Mouse (Mus musculus) midbrain, embryonic 12.5 days (tissue): ENCODE measurements around the gene Sbk3. TPM values are rescaled to one million over a fixed set of nuclear protein-coding genes. Genes with fewer than 3 reads are reported as not detected.

Source experiments
- ATAC-seq: fragments of 200-750 bp; cut with Nextera tagmentation; 2 replicates; pipeline ENCODE4 v1.8.0; 2017; ENCODE audit warnings: low read depth, moderate TSS enrichment, moderate library complexity; ENCODE audit not compliant: low FRiP score
- H3K27ac ChIP-seq: fragments of 300-500 bp; sonication (generic); replicated peaks from 2 replicates; pipeline ENCODE4 v1.5.1; 2016; ENCODE audit warnings: mild to moderate bottlenecking
- H3K27me3 ChIP-seq: fragments of 300-500 bp; sonication (generic); 2 replicates; pipeline ENCODE4 v1.6.1; 2016; ENCODE audit warnings: mild to moderate bottlenecking
- H3K36me3 ChIP-seq: fragments of 300-500 bp; sonication (generic); 2 replicates; pipeline ENCODE4 v1.6.1; 2016
- H3K4me1 ChIP-seq: fragments of 300-500 bp; sonication (generic); 2 replicates; pipeline ENCODE4 v1.6.1; 2016
- H3K4me2 ChIP-seq: fragments of 300-500 bp; sonication (generic); replicated peaks from 2 replicates; pipeline ENCODE4 v1.6.1; 2016; ENCODE audit warnings: mild to moderate bottlenecking, moderate library complexity
- H3K4me3 ChIP-seq: fragments of 300-500 bp; sonication (generic); 2 replicates; pipeline ENCODE4 v1.5.1; 2016; ENCODE audit warnings: mild to moderate bottlenecking
- H3K9ac ChIP-seq: fragments of 300-500 bp; sonication (generic); replicated peaks from 2 replicates; pipeline ENCODE4 v1.6.1; 2016; ENCODE audit warnings: mild to moderate bottlenecking, moderate library complexity
- H3K9me3 ChIP-seq: fragments of 300-500 bp; sonication (generic); 2 replicates; pipeline ENCODE4 v1.6.1; 2016; ENCODE audit warnings: mild to moderate bottlenecking
- WGBS: fragments of 180-500 bp; shearing (Covaris S2); methylation state at CpG from one replicate; pipeline ENCODE4 v1.1.7; 2016; 5-methylcytosine and 5-hydroxymethylcytosine counted together
- polyA plus RNA-seq: library from polyadenylated mRNA; unstranded; fragments of >200 nt; fragmentation: Nextera tagmentation; extraction: Ambion mirVana; gene quantifications from 2 replicates; pipeline ENCODE4 v1.2.1, GENCODE M21; 2016

The Sbk3 gene
- polyA plus RNA-seq, 1 experiment from 2014 or later, result not detected

DNA sequence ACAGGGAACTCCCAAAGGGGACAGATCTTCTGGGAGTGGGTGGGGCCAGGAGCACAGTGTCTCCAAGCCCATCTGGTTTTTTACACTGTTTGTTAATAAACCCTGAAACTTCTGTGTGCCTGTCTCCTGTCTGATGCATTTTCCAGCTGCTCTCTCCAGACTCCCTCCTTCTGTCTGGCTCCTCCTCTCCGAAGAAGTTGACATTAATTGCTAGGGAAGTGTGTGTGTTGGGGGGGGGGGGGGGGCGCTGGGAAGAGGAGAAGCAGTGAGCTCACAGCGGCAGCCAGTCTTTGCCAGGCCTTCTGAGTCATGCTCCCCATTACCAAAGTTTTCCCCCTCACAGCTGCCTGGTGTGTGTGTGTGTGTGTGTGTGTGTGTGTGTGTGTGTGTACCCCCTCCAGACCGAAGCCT, 46.1 kb downstream of the Sbk3 start:
- H3K4me3 ChIP-seq, result no peak overlapping the region
- H3K27ac ChIP-seq, result peak overlapping the region; percentile 98
- H3K4me2 ChIP-seq, result peak overlapping the region; percentile 78
- ATAC-seq, result no peak
- no peaks in the 10 kb centered on the region for H3K9me3 ChIP-seq
- H3K9ac ChIP-seq, result 0 out of 2 replicates have a peak overlapping the region, but pooled peaks have one; percentile 11
- WGBS, result 13% methylated on average over 3 of the region's 4 CpGs
- H3K4me1 ChIP-seq, result peaks cover 64% of the 10 kb centered on the region
- H3K27me3 ChIP-seq, result no peaks in the 10 kb centered on the region
- peaks cover 16% of the 10 kb centered on the region for H3K36me3 ChIP-seq

DNA sequence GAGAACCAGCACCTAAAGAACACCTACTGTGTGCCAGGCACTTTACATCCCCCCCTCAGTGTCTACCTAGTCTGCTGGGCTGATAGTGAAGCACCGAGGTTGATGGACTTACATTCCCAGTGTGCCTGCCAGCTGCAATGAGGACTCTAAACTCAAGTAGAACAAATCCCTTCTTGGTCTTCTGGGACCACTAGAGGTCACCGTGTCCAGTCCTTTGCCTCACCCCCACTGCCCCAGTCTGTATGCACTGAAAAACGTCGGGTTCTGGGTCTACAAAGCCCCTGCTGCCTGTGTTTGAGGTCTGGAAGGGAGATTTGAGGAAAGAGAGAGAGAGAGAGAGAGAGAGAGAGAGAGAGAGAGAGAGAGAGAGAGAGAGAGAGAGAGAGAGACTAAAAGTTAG, 46.5 kb downstream of the Sbk3 start:
- Histone ChIP-seq H3K4me1 (peaks cover 64% of the 10 kb centered on the region), H3K27ac (peak overlapping the region; percentile 98), H3K4me3 (peak overlapping the region; percentile 40; the same call in 1 of the 2 replicates), H3K27me3 (no peaks in the 10 kb centered on the region), H3K4me2 (peak overlapping the region; percentile 78), H3K36me3 (peaks cover 20% of the 10 kb centered on the region), H3K9me3 (no peaks in the 10 kb centered on the region), H3K9ac (peak overlapping the region; percentile 69; the same call in 1 of the 2 replicates)
- 4% methylated on average over 4 of the region's 4 CpGs for WGBS
- ATAC-seq, result no peak

DNA sequence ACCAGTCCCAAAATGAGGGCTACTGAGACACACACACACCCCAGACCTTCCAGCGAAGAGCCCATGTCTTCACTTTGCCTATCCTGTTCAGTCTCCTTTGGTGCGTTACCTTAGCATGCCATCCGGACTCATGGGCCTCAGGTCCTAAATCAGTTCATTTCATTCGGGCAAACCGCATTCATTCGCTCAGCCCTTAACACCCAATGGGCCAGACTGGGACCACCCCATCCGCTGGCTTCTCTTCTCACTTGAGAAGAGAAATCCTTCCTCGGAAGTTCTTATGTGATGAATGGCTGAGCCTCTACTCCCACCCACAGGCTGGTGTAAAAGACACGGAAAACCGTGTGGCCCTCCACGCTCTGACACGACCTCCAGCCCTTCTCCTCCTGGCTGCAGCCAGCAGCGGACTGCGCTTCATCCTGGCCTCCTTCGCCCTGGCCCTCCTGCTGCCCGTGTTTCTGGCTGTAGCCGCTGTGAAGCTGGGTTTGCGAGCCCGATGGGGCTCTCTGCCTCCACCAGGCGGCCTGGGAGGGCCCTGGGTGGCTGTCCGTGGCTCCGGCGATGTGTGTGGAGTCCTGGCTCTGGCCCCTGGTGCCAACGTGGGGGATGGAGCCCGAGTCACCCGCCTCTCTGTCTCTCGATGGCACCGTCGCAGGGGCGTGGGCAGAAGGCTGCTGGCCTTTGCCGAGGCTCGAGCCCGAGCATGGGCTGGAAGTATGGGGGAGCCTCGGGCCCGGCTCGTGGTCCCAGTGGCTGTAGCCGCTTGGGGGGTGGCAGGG, 47.2 kb downstream of the Sbk3 start:
- no peaks in the 10 kb centered on the region for H3K27me3 ChIP-seq
- H3K4me2 ChIP-seq, result peak overlapping the region; percentile 78
- peak overlapping the region; percentile 69 for H3K9ac ChIP-seq
- H3K27ac ChIP-seq, result peak overlapping the region; percentile 98
- H3K4me1 ChIP-seq, result peaks cover 64% of the 10 kb centered on the region
- peak; percentile 9 for ATAC-seq
- WGBS, result 3% methylated on average over 37 of the region's 37 CpGs
- H3K4me3 ChIP-seq, result peak overlapping the region; percentile 40
- no peaks in the 10 kb centered on the region for H3K9me3 ChIP-seq
- peaks cover 27% of the 10 kb centered on the region for H3K36me3 ChIP-seq

DNA sequence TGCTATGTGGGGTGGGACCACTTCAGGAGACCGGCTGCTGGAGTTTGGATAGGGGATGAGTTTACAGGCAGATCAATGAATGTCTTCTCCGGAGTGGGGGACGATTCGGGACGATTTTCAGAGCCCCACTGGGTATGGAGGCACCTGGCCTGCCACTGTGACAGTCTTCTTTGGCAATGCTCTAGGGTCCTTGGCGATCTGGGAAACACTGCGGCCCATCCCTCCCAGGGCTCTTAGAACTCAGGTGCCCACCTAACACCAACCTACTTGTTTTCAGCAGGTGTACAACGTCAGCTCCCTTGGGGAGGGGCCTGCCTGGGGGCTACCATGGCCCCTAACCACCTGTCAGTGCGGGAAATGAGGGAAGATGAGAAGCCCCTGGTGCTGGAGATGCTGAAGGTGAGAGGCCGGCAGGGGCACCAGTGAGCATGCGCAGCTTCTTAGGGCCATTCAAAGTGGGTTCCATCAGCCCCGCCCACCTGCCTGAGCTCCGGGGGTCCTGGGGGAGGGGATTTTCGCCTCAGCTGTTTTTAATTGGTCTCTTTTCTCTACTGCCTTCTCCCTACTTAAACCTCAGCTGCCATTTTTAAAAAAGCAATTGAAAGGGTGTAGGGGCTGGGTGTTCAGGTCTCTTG, 47.9 kb downstream of the Sbk3 start:
- 1% methylated on average over 14 of the region's 14 CpGs for WGBS
- peak; percentile 42 for ATAC-seq
- H3K27me3 ChIP-seq, result no peaks in the 10 kb centered on the region

DNA sequence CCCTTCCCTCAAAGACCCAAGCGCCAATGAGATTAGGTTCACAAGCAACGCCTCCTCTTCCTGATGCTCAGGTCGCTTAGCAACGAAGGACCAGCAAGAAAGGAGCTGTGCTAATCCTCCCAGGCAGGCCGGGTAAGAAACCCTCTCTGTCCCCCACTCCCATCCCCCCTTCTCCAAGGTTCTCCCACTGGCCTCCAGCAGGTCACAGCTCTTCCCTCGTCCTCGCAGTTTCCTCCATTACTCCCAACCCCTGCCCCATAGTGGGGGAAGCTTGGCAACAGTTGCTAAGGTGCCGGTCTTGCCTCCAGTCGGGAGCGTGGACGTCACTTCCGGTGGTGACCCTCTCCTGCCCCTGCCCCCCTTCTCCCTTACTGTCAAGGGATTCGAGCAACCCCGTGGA, 48.5 kb downstream of the Sbk3 start:
- H3K9ac ChIP-seq, result peak overlapping the region; percentile 69; the same call in 1 of the 2 replicates
- H3K4me1 ChIP-seq, result peaks cover 64% of the 10 kb centered on the region
- no peaks in the 10 kb centered on the region for H3K9me3 ChIP-seq
- H3K27me3 ChIP-seq, result no peaks in the 10 kb centered on the region
- ATAC-seq, result peak; percentile 81
- H3K27ac ChIP-seq, result peak overlapping the region; percentile 98
- peak overlapping the region; percentile 40 for H3K4me3 ChIP-seq
- H3K36me3 ChIP-seq, result peaks cover 40% of the 10 kb centered on the region
- peak overlapping the region; percentile 78 for H3K4me2 ChIP-seq
- 0% methylated on average over 14 of the region's 14 CpGs for WGBS

More for the DNA sequence above, 47.9 kb downstream of the Sbk3 start:
- Histone ChIP-seq H3K4me3 (peak overlapping the region; percentile 40), H3K9me3 (no peaks in the 10 kb centered on the region), H3K4me2 (peak overlapping the region; percentile 78), H3K27ac (peak overlapping the region; percentile 98), H3K4me1 (peaks cover 64% of the 10 kb centered on the region), H3K36me3 (peaks cover 35% of the 10 kb centered on the region), H3K9ac (peak overlapping the region; percentile 69)

DNA sequence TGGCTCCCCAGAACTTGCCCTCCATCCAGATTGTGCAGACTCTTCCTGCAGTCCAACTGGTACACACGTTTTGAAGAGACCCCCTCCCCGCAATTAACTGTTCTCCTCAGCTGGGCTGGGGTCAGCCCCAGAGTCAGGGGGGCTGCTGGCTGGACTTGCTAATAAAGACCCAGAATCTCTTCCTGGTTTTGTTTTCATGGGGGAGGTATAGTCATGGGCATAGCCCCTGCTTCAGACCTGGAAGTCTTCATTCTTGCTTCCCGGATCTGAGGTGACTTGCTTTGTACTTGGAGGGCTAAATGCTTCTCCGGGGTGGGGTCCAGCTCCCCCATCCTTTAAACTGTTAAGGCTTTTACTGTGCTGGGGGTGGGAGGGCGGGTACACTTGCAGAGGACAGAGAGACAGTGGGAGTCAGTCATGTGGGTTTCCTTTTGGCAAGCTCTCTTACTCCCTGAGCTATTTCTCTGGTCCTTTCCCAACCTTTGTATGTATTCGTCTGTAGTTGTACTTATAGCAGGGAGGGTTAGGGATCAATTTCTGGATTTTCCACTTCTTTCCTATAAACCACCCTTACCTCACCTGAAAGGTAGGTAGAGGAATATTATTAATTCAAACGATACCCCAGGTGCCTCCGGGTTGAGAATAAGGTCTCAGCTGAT, 49.0 kb downstream of the Sbk3 start, which contains the start of gene Nat14:
Nat14 (plus strand) TSS at position 205 of the 659 bp plus-strand sequence.
- Histone ChIP-seq H3K9me3 (no peaks in the 10 kb centered on the region), H3K27me3 (no peaks in the 10 kb centered on the region), H3K4me3 (peak within 1 kb of the TSS; percentile 40), H3K36me3 (peaks cover 45% of the 10 kb centered on the region), H3K4me2 (peak within 1 kb of the TSS; percentile 78), H3K4me1 (peaks cover 67% of the 10 kb centered on the region), H3K9ac (peak within 1 kb of the TSS; percentile 69), H3K27ac (peak within 1 kb of the TSS; percentile 98)
- 24% methylated on average over 8 of the region's 8 CpGs for WGBS
- no peak for ATAC-seq

DNA sequence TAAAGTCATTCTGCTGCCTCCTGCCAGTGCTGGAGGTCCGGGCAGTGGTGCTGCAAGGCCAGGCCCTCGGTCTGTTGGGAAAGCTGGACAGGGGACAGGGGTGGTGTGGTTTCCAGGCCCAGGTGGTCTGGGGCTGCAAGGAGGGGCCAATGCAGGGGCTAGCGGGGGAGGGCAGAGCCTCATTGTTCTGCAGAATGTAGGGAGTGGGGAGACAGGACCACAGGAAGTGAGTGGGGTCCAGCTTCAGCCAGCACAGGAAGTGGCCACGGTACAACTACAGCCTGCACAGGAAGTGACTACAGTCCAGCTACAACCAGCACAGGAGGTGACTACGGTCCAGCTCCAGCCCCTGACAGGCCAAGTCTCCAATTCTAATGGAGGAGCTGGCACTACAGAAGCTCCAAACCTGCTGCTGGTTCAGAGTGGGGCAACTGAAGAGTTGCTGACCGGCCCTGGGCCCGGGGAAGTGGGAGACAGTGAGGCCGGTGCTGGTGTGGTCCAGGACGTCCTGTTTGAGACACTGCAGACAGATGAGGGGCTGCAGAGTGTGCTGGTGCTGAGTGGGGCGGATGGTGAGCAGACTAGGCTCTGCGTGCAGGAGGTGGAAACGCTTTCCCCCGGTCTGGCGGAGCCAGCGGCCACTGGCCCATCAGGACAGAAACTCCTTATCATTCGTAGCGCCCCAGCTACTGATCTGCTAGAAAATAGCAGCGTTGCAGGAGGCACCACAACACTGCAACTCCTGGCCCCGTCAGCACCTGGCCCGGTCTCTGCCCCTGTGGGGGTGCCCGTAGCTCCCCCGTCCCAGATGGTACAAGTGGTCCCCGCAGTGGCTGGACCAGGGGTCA, 49.8 kb downstream of the Sbk3 start:
- Histone ChIP-seq H3K27me3 (no peaks in the 10 kb centered on the region), H3K9ac (peak overlapping the region; percentile 50), H3K4me3 (peak overlapping the region; percentile 40; the same call in 1 of the 2 replicates), H3K4me1 (peaks cover 67% of the 10 kb centered on the region), H3K4me2 (peak overlapping the region; percentile 78), H3K27ac (peak overlapping the region; percentile 98), H3K36me3 (peaks cover 45% of the 10 kb centered on the region), H3K9me3 (no peaks in the 10 kb centered on the region)
- no peak for ATAC-seq
- WGBS, result 60% methylated on average over 23 of the region's 23 CpGs

DNA sequence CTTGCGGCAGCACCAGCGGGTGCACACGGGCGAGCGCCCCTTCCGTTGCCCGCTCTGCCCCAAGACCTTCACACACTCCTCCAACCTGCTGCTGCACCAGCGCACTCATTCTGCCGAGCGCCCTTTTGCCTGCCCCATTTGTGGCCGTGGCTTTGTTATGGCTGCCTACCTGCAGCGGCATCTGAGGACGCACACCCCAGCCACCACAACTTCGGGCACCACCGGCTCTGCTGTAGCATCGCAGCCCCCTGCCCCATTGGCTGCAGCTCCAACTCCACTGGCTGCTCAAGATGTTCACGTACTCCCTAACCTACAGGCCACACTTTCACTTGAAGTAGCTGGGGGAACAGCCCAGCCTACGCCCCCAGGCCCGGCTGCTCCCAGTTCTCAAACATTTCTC, 50.5 kb downstream of the Sbk3 start:
- peaks cover 45% of the 10 kb centered on the region for H3K36me3 ChIP-seq
- peak overlapping the region; percentile 98 for H3K27ac ChIP-seq
- no peak overlapping the region for H3K4me3 ChIP-seq
- ATAC-seq, result no peak
- H3K27me3 ChIP-seq, result no peaks in the 10 kb centered on the region
- WGBS, result 90% methylated on average over 19 of the region's 19 CpGs
- no peaks in the 10 kb centered on the region for H3K9me3 ChIP-seq
- 0 out of 2 replicates have a peak overlapping the region, but pooled peaks have one; percentile 7 for H3K4me2 ChIP-seq
- peaks cover 67% of the 10 kb centered on the region for H3K4me1 ChIP-seq
- H3K9ac ChIP-seq, result peak overlapping the region; percentile 50; the same call in 1 of the 2 replicates

DNA sequence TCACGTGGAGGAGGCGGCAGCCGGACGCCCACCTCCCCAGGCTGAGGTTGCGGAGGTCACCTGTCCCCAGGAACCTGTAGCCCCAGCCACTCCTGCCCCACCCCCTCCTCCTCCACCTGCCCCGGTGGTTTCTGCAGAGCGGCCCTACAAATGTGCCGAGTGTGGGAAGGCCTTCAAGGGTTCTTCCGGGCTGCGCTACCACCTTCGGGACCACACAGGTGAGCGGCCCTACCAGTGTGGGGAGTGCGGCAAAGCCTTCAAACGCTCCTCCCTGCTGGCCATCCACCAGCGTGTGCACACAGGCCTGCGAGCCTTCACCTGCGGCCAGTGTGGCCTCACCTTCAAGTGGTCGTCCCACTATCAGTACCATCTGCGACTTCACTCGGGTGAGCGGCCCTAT, 51.0 kb downstream of the Sbk3 start:
- H3K4me3 ChIP-seq, result no peak overlapping the region
- no peak overlapping the region for H3K4me2 ChIP-seq
- no peaks in the 10 kb centered on the region for H3K27me3 ChIP-seq
- peak overlapping the region; percentile 8; the same call in 1 of the 2 replicates for H3K9ac ChIP-seq
- WGBS, result 90% methylated on average over 21 of the region's 21 CpGs
- no peak overlapping the region for H3K27ac ChIP-seq
- H3K36me3 ChIP-seq, result peaks cover 45% of the 10 kb centered on the region
- no peaks in the 10 kb centered on the region for H3K9me3 ChIP-seq
- H3K4me1 ChIP-seq, result peaks cover 61% of the 10 kb centered on the region
- ATAC-seq, result no peak

DNA sequence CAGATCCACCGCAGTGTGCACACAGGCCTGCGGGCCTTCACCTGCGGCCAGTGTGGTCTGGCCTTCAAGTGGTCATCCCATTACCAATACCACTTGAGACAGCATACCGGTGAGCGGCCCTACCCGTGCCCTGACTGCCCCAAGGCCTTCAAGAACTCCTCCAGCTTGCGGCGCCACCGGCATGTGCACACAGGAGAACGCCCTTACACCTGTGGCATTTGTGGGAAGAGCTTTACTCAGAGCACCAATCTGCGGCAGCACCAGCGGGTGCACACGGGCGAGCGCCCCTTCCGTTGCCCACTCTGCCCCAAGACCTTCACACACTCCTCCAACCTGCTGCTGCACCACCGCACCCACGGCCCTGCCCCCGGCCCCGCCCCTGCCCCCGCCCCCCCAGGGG, 51.9 kb downstream of the Sbk3 start:
- no peak overlapping the region for H3K4me3 ChIP-seq
- no peak overlapping the region for H3K27ac ChIP-seq
- 82% methylated on average over 21 of the region's 21 CpGs for WGBS
- no peaks in the 10 kb centered on the region for H3K9me3 ChIP-seq
- no peak overlapping the region for H3K4me2 ChIP-seq
- H3K27me3 ChIP-seq, result no peaks in the 10 kb centered on the region
- H3K9ac ChIP-seq, result no peak overlapping the region
- peaks cover 45% of the 10 kb centered on the region for H3K36me3 ChIP-seq
- peaks cover 55% of the 10 kb centered on the region for H3K4me1 ChIP-seq
- ATAC-seq, result no peak

DNA sequence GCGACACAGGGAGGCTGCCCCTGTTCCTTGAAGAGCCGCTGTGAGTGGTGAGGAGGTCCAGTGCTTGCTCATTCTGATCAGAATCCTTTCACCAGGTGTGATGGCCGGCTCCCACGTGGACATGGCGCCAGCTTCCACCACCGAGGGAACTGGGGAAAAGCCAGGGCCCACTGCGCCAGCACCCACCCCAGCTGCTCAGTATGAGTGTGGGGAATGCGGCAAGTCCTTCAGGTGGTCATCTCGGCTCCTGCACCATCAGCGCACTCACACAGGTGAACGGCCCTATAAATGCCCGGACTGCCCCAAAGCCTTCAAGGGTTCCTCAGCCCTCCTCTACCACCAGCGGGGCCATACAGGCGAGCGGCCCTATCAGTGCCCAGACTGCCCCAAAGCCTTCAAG, 52.3 kb downstream of the Sbk3 start:
- Histone ChIP-seq H3K4me3 (no peak overlapping the region), H3K4me1 (peaks cover 51% of the 10 kb centered on the region), H3K36me3 (peaks cover 45% of the 10 kb centered on the region), H3K27me3 (no peaks in the 10 kb centered on the region), H3K9ac (no peak overlapping the region), H3K27ac (no peak overlapping the region), H3K4me2 (no peak overlapping the region), H3K9me3 (no peaks in the 10 kb centered on the region)
- 92% methylated on average over 15 of the region's 15 CpGs for WGBS
- ATAC-seq, result no peak
